Mouse (Mus musculus) regulatory T cell (primary cell): ENCODE measurements around the gene Furin.

Source experiments
- in situ Hi-C: fragments of 300-600 bp; cut with MboI, MseI; formaldehyde crosslinking; loops from one replicate; pipeline ENCODE4 v1.15.1; 2025; ENCODE audit warnings: high pct_unique_total_duplicates

Furin gene

GRCm38 (mm10) chr7:80373352-80373751 is 31.9 kb downstream of the Furin start:
- in situ Hi-C loops: no loop called here

GRCm38 (mm10) chr7:80372667-80373066 is 32.6 kb downstream of the Furin start:
- in situ Hi-C loops: no loop called here

- in situ Hi-C loops: no loop called here
Observed at GRCm38 (mm10) chr7:80372166-80372565, 33.1 kb downstream of the Furin start.

- in situ Hi-C loops: no loop called here
Observed at GRCm38 (mm10) chr7:80371041-80371751, 34.0 kb downstream of the Furin start, which contains the start of gene Man2a2. Man2a2 (minus strand) TSS chr7:80371375.

- in situ Hi-C loops: no loop called here
Observed at GRCm38 (mm10) chr7:80370649-80371040, 34.6 kb downstream of the Furin start.

GRCm38 (mm10) chr7:80369967-80370431 is 35.2 kb downstream of the Furin start:
- in situ Hi-C loops: no loop called here

- in situ Hi-C loops: no loop called here
Observed at GRCm38 (mm10) chr7:80369461-80369860, 35.8 kb downstream of the Furin start.

- in situ Hi-C loops: no loop called here
Observed at GRCm38 (mm10) chr7:80368635-80369421, 36.4 kb downstream of the Furin start.

- in situ Hi-C loops: no loop called here
Observed at GRCm38 (mm10) chr7:80368009-80368408, 37.2 kb downstream of the Furin start.

GRCm38 (mm10) chr7:80367232-80367631 is 38.0 kb downstream of the Furin start:
- in situ Hi-C loops: no loop called here

- in situ Hi-C loops: no loop called here
Observed at GRCm38 (mm10) chr7:80365759-80366158, 39.5 kb downstream of the Furin start.

- in situ Hi-C loops: no loop called here
Observed at GRCm38 (mm10) chr7:80360435-80360834, 44.8 kb downstream of the Furin start.

GRCm38 (mm10) chr7:80358039-80358438 is 47.2 kb downstream of the Furin start:
- in situ Hi-C loops: no loop called here

- in situ Hi-C loops: no loop called here
Observed at GRCm38 (mm10) chr7:80357156-80357555, 48.1 kb downstream of the Furin start.

GRCm38 (mm10) chr7:80356351-80356750 is 48.9 kb downstream of the Furin start:
- in situ Hi-C loops: no loop called here

- in situ Hi-C loops: no loop called here
Observed at GRCm38 (mm10) chr7:80352920-80353319, 52.3 kb downstream of the Furin start.

- in situ Hi-C loops: no loop called here
Observed at GRCm38 (mm10) chr7:80350808-80351207, 54.4 kb downstream of the Furin start.

- in situ Hi-C loops: no loop called here
Observed at GRCm38 (mm10) chr7:80347670-80348586, 57.3 kb downstream of the Furin start.

- in situ Hi-C loops: no loop called here
Observed at GRCm38 (mm10) chr7:80346830-80347229, 58.4 kb downstream of the Furin start.

GRCm38 (mm10) chr7:80346173-80346572 is 59.1 kb downstream of the Furin start:
- in situ Hi-C loops: no loop called here

- in situ Hi-C loops: loop anchor here (5.0 kb wide), 1 partner anchor 34 kb away; no protein-coding TSS in a partner anchor
Observed at GRCm38 (mm10) chr7:80343270-80344018, 61.8 kb downstream of the Furin start.
